Mouse (Mus musculus) cerebellum, postnatal 14 days (tissue): ENCODE measurements at regions not wholly inside any gene's neighbourhood (a gene's known extent, or its start where the extent isn't known, plus 50 kb on each side); places are given as distances from the start of the nearest gene placed in this dataset.

Experiments
- DNase-seq, 2 experiments: peaks; one replicate each; pipeline ENCODE4 v3.0.0; 2021; ENCODE audit warnings: mixed read lengths in 2 of 2

DNA sequence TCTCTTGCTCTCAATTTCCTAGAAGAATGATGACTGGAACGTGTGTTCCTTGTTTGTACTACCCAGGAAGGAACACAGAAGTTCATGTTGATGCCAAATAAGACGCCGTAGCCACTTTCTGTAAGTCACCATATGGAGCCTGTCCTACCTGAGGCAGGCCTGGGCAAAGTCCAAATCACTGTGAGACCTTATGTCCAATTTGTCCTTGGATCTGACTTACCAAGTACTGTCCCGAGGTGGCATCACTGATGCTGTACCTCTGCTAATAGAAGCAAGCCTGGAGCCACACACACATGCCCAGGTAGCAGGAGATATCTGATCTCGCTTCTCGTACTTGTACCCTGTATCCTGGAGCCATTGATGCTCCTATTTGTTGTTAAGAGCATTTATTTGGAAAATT, 91.2 kb upstream of the E2f7 start:
- peak; percentile 71 to 82 for DNase-seq

DNA sequence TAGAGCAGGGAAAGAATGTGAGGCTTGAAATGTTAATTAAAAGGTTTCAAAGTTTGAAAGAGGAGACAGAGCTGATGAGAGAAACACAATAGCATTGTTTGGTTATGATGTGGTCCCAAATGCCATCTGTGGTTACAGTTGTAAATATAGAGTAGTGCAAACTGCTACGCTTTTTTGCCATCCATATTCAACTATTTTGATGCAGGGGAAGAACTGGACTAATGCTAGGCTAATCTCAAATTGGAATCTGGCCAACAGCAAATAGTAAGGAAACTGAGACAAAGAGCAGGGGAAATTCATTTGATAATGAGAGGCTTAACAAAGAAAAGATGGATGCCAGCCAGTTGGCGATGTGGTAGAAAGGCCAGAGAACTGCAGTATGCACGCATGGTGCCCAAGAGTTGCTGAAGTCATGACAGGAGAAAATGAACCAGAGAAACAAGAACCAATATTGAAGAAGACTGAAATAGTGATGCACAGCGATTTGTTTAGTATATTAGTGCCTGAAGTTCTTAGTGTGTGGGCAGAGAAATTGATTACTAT, 87.0 kb upstream of the E2f7 start:
- peak; percentile 9 to 23 for DNase-seq

DNA sequence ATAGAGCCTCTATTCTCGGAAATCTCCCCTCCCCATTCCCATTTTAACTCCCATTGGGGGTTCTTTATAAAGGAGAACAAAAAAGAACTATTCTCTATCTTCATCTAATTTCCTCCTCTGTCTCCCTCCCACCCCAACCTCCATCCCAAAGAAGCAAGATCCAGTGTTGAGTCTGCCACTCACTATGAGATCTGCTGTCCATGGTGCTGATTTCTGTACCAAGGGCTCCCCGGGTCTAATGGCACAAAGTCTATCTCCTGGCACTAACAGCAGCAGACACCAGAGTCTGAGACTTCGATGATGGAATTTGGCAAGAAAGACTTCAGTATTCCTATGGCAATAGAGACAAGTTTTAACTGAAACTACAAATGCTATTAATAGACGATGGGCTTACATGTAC, 68.7 kb upstream of the E2f7 start:
- DNase-seq = no peak
